Mouse (Mus musculus): ENCODE measurements at regions not wholly inside any gene's neighbourhood (a gene's known extent, or its start where the extent isn't known, plus 50 kb on each side); places are given as distances from the start of the nearest gene placed in this dataset.
A peak's percentile ranks its signal among the peaks of the same experiment; 100 is the strongest.

GRCm38 (mm10) chr11:19848412-19848811, 75.8 kb upstream of the Spred2 start:
- Histone ChIP-seq H3K9ac (ENCODE audit: insufficient read depth, low read depth, low read length, poor library complexity, severe bottlenecking) (peak overlapping the region; percentile 66; the same call in 1 of the 2 replicates), H3K9me3 (ENCODE audit: control insufficient read depth, insufficient read depth, low read depth, low read length) (no peaks in the 10 kb centered on the region), H3K4me3 (ENCODE audit: insufficient read depth in 1 of 2, low read depth in 1 of 2, low read length in 2 of 2, poor library complexity in 1 of 2, severe bottlenecking in 1 of 2) (peak overlapping the region; percentile 68 to 76), H3K4me1 (ENCODE audit: control insufficient read depth in 2 of 2, insufficient read depth in 2 of 2, low read length in 2 of 2, poor library complexity in 1 of 2) (peaks cover 5 to 8% of the 10 kb centered on the region in 2 experiments), H3K27ac (ENCODE audit: insufficient read depth, low read depth, low read length, poor library complexity, severe bottlenecking) (peak overlapping the region; percentile 83), H3K36me3 (ENCODE audit: control insufficient read depth, insufficient read depth, low read length, poor library complexity, severe bottlenecking) (no peaks in the 10 kb centered on the region)
- TF ChIP-seq ZC3H11A (IDR thresholded peaks at IDR 0.05; ENCODE audit: borderline replicate concordance, low read depth, low read length): no peak
- TF ChIP-seq HCFC1 (IDR thresholded peaks at IDR 0.05; ENCODE audit: borderline replicate concordance, insufficient read depth, low read length): no peak
- TF ChIP-seq MAFK (IDR thresholded peaks at IDR 0.05; ENCODE audit: insufficient read depth, low read depth, low read length): no peak
- TF ChIP-seq CHD2 (IDR thresholded peaks at IDR 0.05; ENCODE audit: low read depth, low read length): no peak
- no peak for TF ChIP-seq ZNF384 (IDR thresholded peaks at IDR 0.05; ENCODE audit: low read depth, low read length)
- DNase-seq (ENCODE audit: low read depth, low spot score): no peak
- in situ Hi-C loops (cut with MboI; ENCODE audit: low sequenced_read_pairs in 2 of 2, unreplicated experiment in 2 of 2): no loop called here

- Histone ChIP-seq H3K4me3 (ENCODE audit: insufficient read depth in 1 of 2, low read depth in 1 of 2, low read length in 2 of 2, poor library complexity in 1 of 2, severe bottlenecking in 1 of 2) (peak overlapping the region; percentile 68 to 76; a peak in 3 of 4 replicates), H3K36me3 (ENCODE audit: control insufficient read depth, insufficient read depth, low read length, poor library complexity, severe bottlenecking) (no peaks in the 10 kb centered on the region), H3K9ac (ENCODE audit: insufficient read depth, low read depth, low read length, poor library complexity, severe bottlenecking) (peak overlapping the region; percentile 75), H3K4me1 (ENCODE audit: control insufficient read depth in 2 of 2, insufficient read depth in 2 of 2, low read length in 2 of 2, poor library complexity in 1 of 2) (peaks cover 5 to 8% of the 10 kb centered on the region in 2 experiments), H3K9me3 (ENCODE audit: control insufficient read depth, insufficient read depth, low read depth, low read length) (no peaks in the 10 kb centered on the region), H3K27ac (ENCODE audit: insufficient read depth, low read depth, low read length, poor library complexity, severe bottlenecking) (peak overlapping the region; percentile 95)
- TF ChIP-seq ZNF384 (IDR thresholded peaks at IDR 0.05; ENCODE audit: low read depth, low read length): no peak
- no peak for TF ChIP-seq MAFK (IDR thresholded peaks at IDR 0.05; ENCODE audit: insufficient read depth, low read depth, low read length)
- TF ChIP-seq CHD2 (IDR thresholded peaks at IDR 0.05; ENCODE audit: low read depth, low read length): no peak
- no peak for TF ChIP-seq HCFC1 (IDR thresholded peaks at IDR 0.05; ENCODE audit: borderline replicate concordance, insufficient read depth, low read length)
- TF ChIP-seq ZC3H11A (IDR thresholded peaks at IDR 0.05; ENCODE audit: borderline replicate concordance, low read depth, low read length): no peak
- no peak for DNase-seq (ENCODE audit: low read depth, low spot score)
- in situ Hi-C loops (cut with MboI; ENCODE audit: low sequenced_read_pairs in 2 of 2, unreplicated experiment in 2 of 2): no loop called here
Observed at GRCm38 (mm10) chr11:19849347-19849811, 74.8 kb upstream of the Spred2 start.

- Histone ChIP-seq H3K36me3 (ENCODE audit: control insufficient read depth, insufficient read depth, low read length, poor library complexity, severe bottlenecking) (no peaks in the 10 kb centered on the region), H3K9ac (ENCODE audit: insufficient read depth, low read depth, low read length, poor library complexity, severe bottlenecking) (peak overlapping the region; percentile 75), H3K27ac (ENCODE audit: insufficient read depth, low read depth, low read length, poor library complexity, severe bottlenecking) (peak overlapping the region; percentile 95), H3K9me3 (ENCODE audit: control insufficient read depth, insufficient read depth, low read depth, low read length) (no peaks in the 10 kb centered on the region), H3K4me1 (ENCODE audit: control insufficient read depth in 2 of 2, insufficient read depth in 2 of 2, low read length in 2 of 2, poor library complexity in 1 of 2) (peaks cover 5 to 8% of the 10 kb centered on the region in 2 experiments), H3K4me3 (ENCODE audit: insufficient read depth in 1 of 2, low read depth in 1 of 2, low read length in 2 of 2, poor library complexity in 1 of 2, severe bottlenecking in 1 of 2) (peak overlapping the region; percentile 68 to 76; a peak in 3 of 4 replicates)
- TF ChIP-seq ZC3H11A (IDR thresholded peaks at IDR 0.05; ENCODE audit: borderline replicate concordance, low read depth, low read length) (no peak), CHD2 (IDR thresholded peaks at IDR 0.05; ENCODE audit: low read depth, low read length) (no peak), ZNF384 (IDR thresholded peaks at IDR 0.05; ENCODE audit: low read depth, low read length) (no peak), HCFC1 (IDR thresholded peaks at IDR 0.05; ENCODE audit: borderline replicate concordance, insufficient read depth, low read length) (no peak), MAFK (IDR thresholded peaks at IDR 0.05; ENCODE audit: insufficient read depth, low read depth, low read length) (no peak)
- no peak for DNase-seq (ENCODE audit: low read depth, low spot score)
- in situ Hi-C loops (cut with MboI; ENCODE audit: low sequenced_read_pairs in 2 of 2, unreplicated experiment in 2 of 2): no loop called here
Observed at GRCm38 (mm10) chr11:19849844-19850420, 74.2 kb upstream of the Spred2 start.

GRCm38 (mm10) chr11:19851022-19851615, 73.1 kb upstream of the Spred2 start:
- Histone ChIP-seq H3K36me3 (ENCODE audit: control insufficient read depth, insufficient read depth, low read length, poor library complexity, severe bottlenecking) (no peaks in the 10 kb centered on the region), H3K4me3 (ENCODE audit: insufficient read depth in 1 of 2, low read depth in 1 of 2, low read length in 2 of 2, poor library complexity in 1 of 2, severe bottlenecking in 1 of 2) (no peak overlapping the region), H3K4me1 (ENCODE audit: control insufficient read depth in 2 of 2, insufficient read depth in 2 of 2, low read length in 2 of 2, poor library complexity in 1 of 2) (peaks cover 5 to 8% of the 10 kb centered on the region in 2 experiments), H3K9ac (ENCODE audit: insufficient read depth, low read depth, low read length, poor library complexity, severe bottlenecking) (no peak overlapping the region), H3K9me3 (ENCODE audit: control insufficient read depth, insufficient read depth, low read depth, low read length) (no peaks in the 10 kb centered on the region), H3K27ac (ENCODE audit: insufficient read depth, low read depth, low read length, poor library complexity, severe bottlenecking) (peak overlapping the region; percentile 32; the same call in 1 of the 2 replicates)
- no peak for DNase-seq (ENCODE audit: low read depth, low spot score)
- in situ Hi-C loops (cut with MboI; ENCODE audit: low sequenced_read_pairs in 2 of 2, unreplicated experiment in 2 of 2): no loop called here
- TF ChIP-seq MAFK (IDR thresholded peaks at IDR 0.05; ENCODE audit: insufficient read depth, low read depth, low read length) (no peak), ZNF384 (IDR thresholded peaks at IDR 0.05; ENCODE audit: low read depth, low read length) (no peak), CHD2 (IDR thresholded peaks at IDR 0.05; ENCODE audit: low read depth, low read length) (no peak), HCFC1 (IDR thresholded peaks at IDR 0.05; ENCODE audit: borderline replicate concordance, insufficient read depth, low read length) (no peak), ZC3H11A (IDR thresholded peaks at IDR 0.05; ENCODE audit: borderline replicate concordance, low read depth, low read length) (no peak)

Data from ES-E14 (cell line).